Mouse (Mus musculus) embryonic fibroblast, embryonic 13.5 days (primary cell): ENCODE data around the gene Slc16a10.

Source experiments
- CTCF ChIP-seq: IDR thresholded peaks from 2 replicates; pipeline ENCODE4 v1.5.1; 2011; ENCODE audit warnings: mild to moderate bottlenecking, control low read depth, low read length, moderate library complexity, borderline replicate concordance; ENCODE audit not compliant: insufficient read depth
- POLR2A ChIP-seq: IDR thresholded peaks from 2 replicates; pipeline ENCODE4 v1.6.1; 2011; ENCODE audit warnings: low read depth, mild to moderate bottlenecking, control low read depth, low read length, moderate library complexity

- no peak for TF ChIP-seq CTCF
- no peak for TF ChIP-seq POLR2A
Measured at GRCm38 (mm10) chr10:40128497-40128896, 13.6 kb downstream of the Slc16a10 start.
